Mouse (Mus musculus): ENCODE measurements around the gene Atcay. TPM values are rescaled to one million over a fixed set of nuclear protein-coding genes. Genes with fewer than 3 reads are reported as not detected.

Atcay gene
- 103 and 115 TPM in 2 replicates for polyA plus RNA-seq (2012; rRNA removed)

GRCm38 (mm10) chr10:81230438-81231332 lies at the start of gene Atcay:
TSS of gene Atcay (minus strand) at chr10:81230833.

GRCm38 (mm10) chr10:81266211-81267105 lies 35.8 kb upstream of the Atcay start, which contains the start of the genes Mrpl54 and Apba3:
TSS of gene Mrpl54 (minus strand) at chr10:81266934.
TSS of gene Apba3 (plus strand) at chr10:81266960.

GRCm38 (mm10) chr10:81252424-81253419 lies 22.1 kb upstream of the Atcay start, which contains the start of gene Matk:
TSS of gene Matk (plus strand) at chr10:81252935.

GRCm38 (mm10) chr10:81232580-81233225 lies 2.1 kb upstream of the Atcay start, which contains the start of gene Zfr2:
TSS of gene Zfr2 (plus strand) at chr10:81233155.

GRCm38 (mm10) chr10:81201807-81202758 lies 28.6 kb downstream of the Atcay start, which contains the start of gene Nmrk2:
TSS of gene Nmrk2 (minus strand) at chr10:81202051.

GRCm38 (mm10) chr10:81183805-81184204 lies 46.8 kb downstream of the Atcay start, which contains the start of gene 4930442H23Rik:
TSS of gene 4930442H23Rik (minus strand) at chr10:81183849.

GRCm38 (mm10) chr10:81182336-81183333 lies 48.0 kb downstream of the Atcay start, which contains the start of gene Dapk3:
TSS of gene Dapk3 (plus strand) at chr10:81183005.

GRCm38 (mm10) chr10:81176466-81177271 lies 54.0 kb downstream of the Atcay start, which contains the start of gene Eef2:
TSS of gene Eef2 (plus strand) at chr10:81176631.

GRCm38 (mm10) chr10:81167200-81168086 lies 63.2 kb downstream of the Atcay start, which contains the start of gene Pias4:
TSS of gene Pias4 (minus strand) at chr10:81167923.

Other genes starting within 250 kb of the Atcay start
- gene Gng7, start 215.9 kb downstream of the Atcay start, polyA plus RNA-seq (2012; rRNA removed): 10.9 and 12.3 TPM in 2 replicates
- gene Diras1, start 205.2 kb downstream of the Atcay start, polyA plus RNA-seq (2012; rRNA removed): 37.6 and 39.8 TPM in 2 replicates
- gene Slc39a3, start 193.4 kb downstream of the Atcay start, polyA plus RNA-seq (2012; rRNA removed): 53.7 and 54.5 TPM in 2 replicates
- 278 and 296 TPM in 2 replicates for gene Sgta, start 170.7 kb downstream of the Atcay start, polyA plus RNA-seq (2012; rRNA removed)
- gene Thop1, start 160.8 kb downstream of the Atcay start, polyA plus RNA-seq (2012; rRNA removed): 68.1 and 69.3 TPM in 2 replicates
- 0.23 and 0.35 TPM in 2 replicates for gene Creb3l3, start 132.0 kb downstream of the Atcay start, polyA plus RNA-seq (2012; rRNA removed)
- gene Map2k2, start 124.9 kb downstream of the Atcay start, polyA plus RNA-seq (2012; rRNA removed): 179 and 186 TPM in 2 replicates
- gene Zbtb7a, start 95.6 kb downstream of the Atcay start, polyA plus RNA-seq (2012; rRNA removed): 10.6 and 12.4 TPM in 2 replicates
- gene Pias4, start 62.9 kb downstream of the Atcay start, polyA plus RNA-seq (2012; rRNA removed): 41.9 and 42.9 TPM in 2 replicates
- 1,386 and 1,461 TPM in 2 replicates for gene Eef2, start 54.2 kb downstream of the Atcay start, polyA plus RNA-seq (2012; rRNA removed)
- gene Dapk3, start 47.8 kb downstream of the Atcay start, polyA plus RNA-seq (2012; rRNA removed): 78.9 and 87.7 TPM in 2 replicates
- gene 4930442H23Rik, start 47.0 kb downstream of the Atcay start, polyA plus RNA-seq (2012; rRNA removed): not detected in 2 replicates
- gene Nmrk2, start 28.8 kb downstream of the Atcay start, polyA plus RNA-seq (2012; rRNA removed): 0.14 and 0.18 TPM in 2 replicates
- 56.2 and 61.9 TPM in 2 replicates for gene Zfr2, start 2.3 kb upstream of the Atcay start, polyA plus RNA-seq (2012; rRNA removed)
- gene Matk, start 22.1 kb upstream of the Atcay start, polyA plus RNA-seq (2012; rRNA removed): 27.4 and 30.6 TPM in 2 replicates
- gene Mrpl54, start 36.1 kb upstream of the Atcay start, polyA plus RNA-seq (2012; rRNA removed): 88.3 and 93.2 TPM in 2 replicates
- gene Apba3, start 36.1 kb upstream of the Atcay start, polyA plus RNA-seq (2012; rRNA removed): 42.9 and 51.3 TPM in 2 replicates
- 4.5 and 4.8 TPM in 2 replicates for gene Tjp3, start 60.7 kb upstream of the Atcay start, polyA plus RNA-seq (2012; rRNA removed)
- gene Pip5k1c, start 62.1 kb upstream of the Atcay start, polyA plus RNA-seq (2012; rRNA removed): 190 and 197 TPM in 2 replicates
- gene Cactin, start 90.3 kb upstream of the Atcay start, polyA plus RNA-seq (2012; rRNA removed): 43.9 and 45.0 TPM in 2 replicates
- gene Tbxa2r, start 97.9 kb upstream of the Atcay start, polyA plus RNA-seq (2012; rRNA removed): 3.5 and 4.3 TPM in 2 replicates
- gene Gipc3, start 112.4 kb upstream of the Atcay start, polyA plus RNA-seq (2012; rRNA removed): 0.04 and 0.13 TPM in 2 replicates
- gene Hmg20b, start 119.6 kb upstream of the Atcay start, polyA plus RNA-seq (2012; rRNA removed): 68.8 and 75.6 TPM in 2 replicates
- gene Mfsd12, start 126.7 kb upstream of the Atcay start, polyA plus RNA-seq (2012; rRNA removed): 10.2 and 11.7 TPM in 2 replicates
- gene 4930404N11Rik, start 135.0 kb upstream of the Atcay start, polyA plus RNA-seq (2012; rRNA removed): 0.14 and 0.44 TPM in 2 replicates
- 130 and 138 TPM in 2 replicates for gene Fzr1, start 147.7 kb upstream of the Atcay start, polyA plus RNA-seq (2012; rRNA removed)
- gene Dohh, start 153.6 kb upstream of the Atcay start, polyA plus RNA-seq (2012; rRNA removed): 65.9 and 67.3 TPM in 2 replicates
- 6.7 and 7.1 TPM in 2 replicates for gene Gm48551, start 153.6 kb upstream of the Atcay start, polyA plus RNA-seq (2012; rRNA removed)
- 8.2 and 10.2 TPM in 2 replicates for gene Gm48552, start 158.2 kb upstream of the Atcay start, polyA plus RNA-seq (2012; rRNA removed)
- 3.1 and 3.9 TPM in 2 replicates for gene Smim24, start 162.2 kb upstream of the Atcay start, polyA plus RNA-seq (2012; rRNA removed)
- 11.0 and 17.7 TPM in 2 replicates for gene Nfic, start 224.8 kb upstream of the Atcay start, polyA plus RNA-seq (2012; rRNA removed)

Data from central nervous system, embryonic 14 days (tissue).